Mouse (Mus musculus) embryonic facial prominence, embryonic 13.5 days (tissue): ENCODE results near the gene Hdac9. TPM values are rescaled to one million over a fixed set of nuclear protein-coding genes. Genes with fewer than 3 reads are reported as not detected.
"Not testable (repeated sequence)": the region's sequence is repeated elsewhere in the genome, so short reads cannot be mapped to it uniquely, and the experiment has no call there.

ENCODE experiments used
- ATAC-seq: fragments of 200-750 bp; cut with Nextera tagmentation; 2 replicates; pipeline ENCODE4 v1.8.0; 2017; ENCODE audit warnings: low read depth; ENCODE audit not compliant: insufficient number of reproducible peaks, insufficient read depth, low FRiP score, low TSS enrichment
- H3K27ac ChIP-seq: fragments of 300-500 bp; sonication (generic); 2 replicates; pipeline ENCODE4 v1.5.1; 2015; ENCODE audit warnings: moderate library complexity, mild to moderate bottlenecking, inconsistent platforms
- H3K27me3 ChIP-seq: fragments of 300-500 bp; sonication (generic); 2 replicates; pipeline ENCODE4 v1.6.1; 2015; ENCODE audit warnings: mild to moderate bottlenecking, inconsistent platforms
- H3K36me3 ChIP-seq: fragments of 300-500 bp; sonication (generic); 2 replicates; pipeline ENCODE4 v1.6.1; 2015; ENCODE audit warnings: mild to moderate bottlenecking, inconsistent platforms
- H3K4me1 ChIP-seq: fragments of 300-500 bp; sonication (generic); 2 replicates; pipeline ENCODE4 v1.6.1; 2015; ENCODE audit warnings: inconsistent platforms
- H3K4me2 ChIP-seq: fragments of 300-500 bp; sonication (generic); 2 replicates; pipeline ENCODE4 v1.6.1; 2015; ENCODE audit warnings: moderate library complexity, mild to moderate bottlenecking, inconsistent platforms
- H3K4me3 ChIP-seq: fragments of 300-500 bp; sonication (generic); 2 replicates; pipeline ENCODE4 v1.5.1; 2015; ENCODE audit warnings: mild to moderate bottlenecking, inconsistent platforms
- H3K9ac ChIP-seq: fragments of 300-500 bp; sonication (generic); 2 replicates; pipeline ENCODE4 v1.6.1; 2015; ENCODE audit warnings: mild to moderate bottlenecking, inconsistent platforms
- H3K9me3 ChIP-seq: fragments of 300-500 bp; sonication (generic); 2 replicates; pipeline ENCODE4 v1.6.1; 2016; ENCODE audit warnings: inconsistent platforms
- WGBS: fragments of 180-500 bp; shearing (Covaris S2); methylation state at CpG from one replicate; pipeline ENCODE4 v1.1.7; 2015; ENCODE audit warnings: mixed read lengths; 5-methylcytosine and 5-hydroxymethylcytosine counted together
- polyA plus RNA-seq: library from polyadenylated mRNA; unstranded; fragments of >200 nt; fragmentation: Nextera tagmentation; extraction: Ambion mirVana; gene quantifications from 2 replicates; pipeline ENCODE4 v1.2.1, GENCODE M21; 2015

Hdac9 gene
- polyA plus RNA-seq, 1 experiment from 2014 or later, result 7.6 TPM

GRCm38 (mm10) chr12:34040949-34041348, 875.9 kb downstream of the Hdac9 start:
- no peaks in the 10 kb centered on the region for H3K9me3 ChIP-seq
- 79% methylated on average over 6 of the region's 6 CpGs for WGBS
- ATAC-seq, result no peak
- no peaks in the 10 kb centered on the region; the same call in 1 of the 2 replicates for H3K4me1 ChIP-seq
- H3K27ac ChIP-seq, result no peak overlapping the region
- no peaks in the 10 kb centered on the region for H3K27me3 ChIP-seq
- H3K4me3 ChIP-seq, result no peak overlapping the region
- no peak overlapping the region for H3K4me2 ChIP-seq
- H3K36me3 ChIP-seq, result no peaks in the 10 kb centered on the region
- H3K9ac ChIP-seq, result no peak overlapping the region

GRCm38 (mm10) chr12:34040061-34040460, 876.8 kb downstream of the Hdac9 start:
- H3K27me3 ChIP-seq, result no peaks in the 10 kb centered on the region
- ATAC-seq, result no peak
- no peak overlapping the region for H3K4me2 ChIP-seq
- H3K4me1 ChIP-seq, result no peaks in the 10 kb centered on the region; the same call in 1 of the 2 replicates
- WGBS, result 63% methylated on average over 7 of the region's 7 CpGs
- H3K9ac ChIP-seq, result no peak overlapping the region
- H3K9me3 ChIP-seq, result no peaks in the 10 kb centered on the region
- H3K4me3 ChIP-seq, result no peak overlapping the region
- no peaks in the 10 kb centered on the region for H3K36me3 ChIP-seq
- no peak overlapping the region for H3K27ac ChIP-seq

GRCm38 (mm10) chr12:34009796-34010195, 907.1 kb downstream of the Hdac9 start:
- H3K4me3 ChIP-seq, H3K4me2 ChIP-seq, H3K36me3 ChIP-seq, H3K9ac ChIP-seq, H3K4me1 ChIP-seq, H3K9me3 ChIP-seq, H3K27ac ChIP-seq, H3K27me3 ChIP-seq, ATAC-seq: not testable (repeated sequence)
- WGBS, result 91% methylated on average over 1 of the region's 1 CpGs

Other genes with a start within 250 kb of the Hdac9 start
- not detected in 2 replicates for gene Prps1l1, start 67.7 kb upstream of the Hdac9 start, polyA plus RNA-seq
- gene Snx13, start 130.1 kb upstream of the Hdac9 start, polyA plus RNA-seq, result 24.7 and 27.9 TPM in 2 replicates